Mouse (Mus musculus) embryo, embryonic 9.5 days (tissue): ENCODE data around the gene Padi2.
A peak's percentile ranks its signal among the peaks of the same experiment; 100 is the strongest.

ENCODE experiments used
- DNase-seq: peaks from one replicate; pipeline ENCODE4 v3.0.0-alpha.2; 2017; ENCODE audit errors: extremely low spot score

The Padi2 gene

DNA sequence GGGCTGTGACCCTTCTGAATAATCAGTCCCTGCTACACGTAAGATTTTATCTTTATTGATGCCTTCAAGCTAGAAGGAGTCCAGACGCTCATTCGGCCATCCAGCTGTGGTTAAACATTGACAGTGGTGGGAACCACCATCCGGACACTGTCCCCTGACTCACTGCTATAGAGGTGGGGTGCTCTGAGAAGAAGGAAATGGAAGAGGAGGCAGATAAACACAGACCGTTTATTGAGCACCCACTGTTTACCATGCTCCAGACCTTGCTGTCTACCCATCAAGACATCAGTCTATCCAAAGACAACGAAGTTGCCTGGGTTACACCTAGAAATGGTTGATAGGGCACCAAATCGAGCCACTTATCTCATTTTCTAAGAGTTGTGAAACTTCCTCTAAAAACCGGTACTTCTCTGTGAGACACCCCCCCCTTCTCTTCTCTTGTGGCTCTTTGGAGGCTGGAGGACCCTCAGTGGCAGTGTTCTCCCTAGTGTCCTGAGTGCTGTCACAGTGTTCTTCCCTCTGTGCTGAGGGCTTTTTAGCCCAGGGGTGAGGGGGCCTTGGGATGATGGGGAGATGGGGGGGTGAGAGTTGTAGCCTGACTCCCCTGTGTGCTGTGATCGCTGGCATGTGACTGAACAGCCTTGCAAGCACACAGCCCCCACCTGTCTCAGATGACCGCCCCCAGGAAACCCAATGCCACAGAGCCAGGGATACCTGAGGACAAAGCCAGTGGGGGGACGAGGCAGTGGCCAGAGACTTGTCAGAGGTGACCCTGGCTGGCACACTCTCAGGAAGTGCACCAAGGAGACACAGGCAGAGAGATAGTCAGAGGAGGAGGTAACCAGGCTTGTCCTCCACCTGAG, 14.1 kb downstream of the Padi2 start:
- DNase-seq, result no peak

DNA sequence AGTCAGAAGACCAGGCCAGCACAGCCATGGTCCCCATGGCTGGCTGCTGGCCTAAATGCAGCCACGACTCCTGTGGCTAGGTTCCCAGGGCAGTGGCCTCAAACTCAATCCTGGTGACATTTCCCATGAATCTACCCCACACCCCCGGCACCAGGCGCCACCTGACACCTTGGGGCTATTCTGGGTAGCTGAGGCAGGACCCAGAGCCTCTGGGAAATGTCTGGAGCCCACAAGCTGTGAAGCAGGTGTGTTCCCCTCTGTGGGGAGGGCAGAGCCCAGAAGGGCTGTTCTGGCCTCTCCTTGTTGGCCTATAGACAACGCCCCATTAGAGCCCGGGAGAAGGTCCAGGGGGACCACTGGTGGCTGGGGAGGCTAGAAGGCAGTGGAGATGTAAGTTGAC, 16.4 kb downstream of the Padi2 start:
- no peak for DNase-seq

DNA sequence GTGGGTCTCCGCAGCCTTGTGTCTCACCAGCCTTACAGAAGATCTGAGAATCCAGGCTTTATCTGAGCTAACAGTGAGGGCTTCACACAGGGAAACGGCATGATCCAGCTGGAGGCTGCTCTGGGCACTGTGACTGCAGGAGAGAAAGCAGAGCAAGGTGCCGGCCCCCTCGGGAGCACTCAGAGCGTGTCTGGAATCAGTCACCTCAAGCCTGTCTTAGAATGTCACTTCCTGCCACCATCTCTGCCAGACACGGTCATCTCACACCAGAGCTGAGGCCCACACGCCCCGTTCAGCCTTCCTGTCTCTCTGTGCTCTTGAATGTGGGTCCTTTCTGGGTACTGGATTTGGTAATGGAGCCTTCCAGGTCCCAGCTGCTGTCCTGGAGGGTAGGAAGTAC, 19.5 kb downstream of the Padi2 start:
- DNase-seq, result no peak

DNA sequence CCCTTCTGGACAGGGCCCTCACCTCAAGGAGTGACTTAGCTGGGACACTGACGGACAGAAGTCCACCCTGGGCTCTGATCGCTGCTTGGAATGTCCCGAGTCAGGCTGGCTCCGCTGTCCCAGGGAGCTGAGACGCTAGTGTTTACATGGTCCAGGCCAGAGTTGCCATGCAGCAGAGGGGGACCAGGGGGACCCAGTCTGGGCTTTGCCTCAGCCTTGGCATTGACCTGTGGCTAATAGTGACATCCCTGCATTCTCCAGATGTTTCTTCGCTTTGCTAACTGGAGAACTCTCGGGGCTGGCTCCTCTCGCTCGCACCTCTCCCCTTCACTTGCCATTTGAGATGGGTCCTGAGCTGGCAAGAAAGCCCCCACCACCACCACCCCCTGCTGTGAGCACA, 22.2 kb downstream of the Padi2 start:
- no peak for DNase-seq

DNA sequence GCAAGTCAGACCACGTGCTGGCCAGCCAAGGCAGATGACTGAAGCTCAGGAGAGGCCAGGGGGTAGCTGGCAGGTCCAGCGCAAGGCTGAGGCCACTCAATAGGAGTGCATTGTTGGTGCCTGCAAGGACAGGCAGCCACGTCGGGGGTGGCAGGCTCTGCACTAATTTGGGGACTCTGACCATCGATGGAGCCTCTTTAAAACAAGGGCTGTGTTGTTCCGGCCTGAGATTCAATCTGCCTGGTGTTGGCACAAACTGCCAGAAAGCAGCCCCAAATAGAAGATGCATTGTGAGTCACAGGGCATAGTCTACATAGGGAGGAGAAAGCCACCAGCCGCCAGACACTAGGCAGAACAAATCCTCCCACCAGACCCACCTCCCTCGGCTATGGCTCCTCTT, 23.6 kb downstream of the Padi2 start:
- DNase-seq, result no peak

DNA sequence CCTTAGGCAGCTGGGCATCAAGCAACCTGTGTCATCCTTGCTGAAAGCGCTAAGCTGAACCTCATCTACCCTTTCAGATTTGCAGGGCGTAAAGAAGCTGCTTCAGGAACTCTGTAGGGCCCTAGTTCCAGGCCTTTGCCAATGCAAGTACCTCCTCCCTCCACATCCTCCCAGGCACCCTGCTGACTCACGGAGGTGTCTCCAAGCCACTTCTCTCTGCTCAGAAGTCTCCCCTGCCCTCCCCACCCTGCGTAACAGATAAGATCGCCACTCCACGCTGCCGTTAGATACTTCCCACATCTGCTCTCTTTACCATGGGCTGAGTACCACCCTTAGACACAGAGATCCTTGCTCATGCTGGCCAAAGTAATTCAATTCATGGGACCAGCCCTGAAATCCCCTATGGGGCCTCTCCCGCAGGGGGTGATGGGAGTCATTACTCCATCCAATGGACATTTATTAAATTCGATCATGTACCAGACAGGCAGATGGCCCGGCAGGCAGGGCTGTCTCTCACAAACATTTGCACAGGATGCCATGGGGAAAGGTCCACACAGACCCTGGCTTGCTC, 24.8 kb downstream of the Padi2 start:
- no peak for DNase-seq

DNA sequence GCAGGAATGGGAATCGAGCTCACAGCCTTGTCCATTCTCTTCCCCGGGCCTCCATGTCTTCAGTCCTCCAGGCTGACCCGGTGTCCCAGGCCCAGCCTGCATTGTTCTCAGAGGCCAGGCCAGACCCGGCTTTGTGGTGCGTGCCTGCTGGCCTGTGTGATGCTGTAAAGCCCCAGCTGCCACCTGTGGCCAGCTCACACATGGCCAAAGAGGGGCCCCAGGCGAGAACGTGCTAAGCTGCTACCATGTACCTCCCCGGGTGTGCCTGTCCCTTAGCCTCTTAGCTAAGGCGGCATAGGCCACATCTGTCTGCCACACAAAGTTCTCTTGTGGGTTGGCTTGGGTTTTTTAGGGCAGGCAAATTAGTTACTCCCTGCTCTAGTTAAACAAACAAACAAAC, 29.5 kb downstream of the Padi2 start:
- no peak for DNase-seq

DNA sequence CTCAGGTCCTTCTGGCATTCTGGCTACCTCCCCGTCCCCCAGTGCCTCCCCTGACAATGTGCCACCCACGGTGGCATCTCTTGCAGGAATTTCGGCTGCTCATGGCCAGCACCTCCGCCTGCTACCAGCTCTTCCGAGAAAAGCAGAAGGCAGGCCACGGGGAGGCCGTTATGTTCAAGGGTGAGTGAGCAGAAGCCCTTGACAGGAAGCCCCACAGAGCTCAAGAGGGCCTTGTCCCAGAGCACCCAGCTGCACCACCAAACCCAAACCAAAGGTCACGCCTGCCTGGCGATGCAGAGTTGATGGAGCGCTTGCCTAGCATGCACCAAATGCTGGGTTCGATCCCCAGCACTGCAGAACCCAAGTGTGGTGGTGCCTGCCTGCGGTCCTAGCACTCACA, 38.2 kb downstream of the Padi2 start:
- DNase-seq, result no peak

DNA sequence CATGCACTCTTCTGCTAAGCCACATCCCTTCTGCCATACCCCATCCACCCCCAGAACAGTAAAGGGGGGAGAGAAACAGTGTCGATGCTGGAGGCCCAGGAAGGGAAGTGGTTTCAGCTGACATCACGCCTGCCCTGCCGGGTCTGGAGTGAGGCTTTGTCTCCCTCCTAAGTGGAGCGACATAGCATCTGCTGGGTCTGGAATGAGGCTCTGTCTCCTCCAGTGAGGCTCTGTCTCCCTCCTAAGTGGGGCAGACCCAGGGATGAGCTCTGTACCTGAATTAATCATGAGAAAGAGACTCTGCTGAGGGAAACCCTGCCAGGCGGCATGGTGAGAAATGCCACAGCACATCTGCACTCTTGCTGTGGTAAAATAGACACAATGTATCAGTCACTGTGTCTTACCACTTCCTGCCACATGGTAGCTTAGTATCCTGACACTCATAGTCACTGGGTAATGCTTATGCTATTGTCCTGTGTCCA, 38.9 kb downstream of the Padi2 start:
- no peak for DNase-seq

DNA sequence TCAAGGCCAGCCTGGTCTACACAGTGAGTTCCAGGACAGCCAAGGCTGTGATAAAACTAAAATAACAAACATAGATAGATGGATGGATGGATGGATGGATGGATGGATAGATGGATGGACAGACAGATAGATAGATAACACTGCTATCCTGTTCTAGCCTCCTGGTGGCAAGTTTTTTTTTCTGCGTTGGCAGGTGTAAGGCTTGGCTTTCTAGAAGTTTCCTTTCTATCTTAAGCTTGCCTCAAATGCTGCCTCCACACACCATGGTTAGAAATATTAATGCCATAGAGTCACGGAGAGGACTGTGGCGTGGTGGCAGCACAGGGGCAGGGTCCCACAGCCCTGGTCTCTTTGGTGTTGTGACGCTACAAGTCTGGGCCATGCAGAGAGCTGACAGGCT, 39.4 kb downstream of the Padi2 start:
- no peak for DNase-seq

DNA sequence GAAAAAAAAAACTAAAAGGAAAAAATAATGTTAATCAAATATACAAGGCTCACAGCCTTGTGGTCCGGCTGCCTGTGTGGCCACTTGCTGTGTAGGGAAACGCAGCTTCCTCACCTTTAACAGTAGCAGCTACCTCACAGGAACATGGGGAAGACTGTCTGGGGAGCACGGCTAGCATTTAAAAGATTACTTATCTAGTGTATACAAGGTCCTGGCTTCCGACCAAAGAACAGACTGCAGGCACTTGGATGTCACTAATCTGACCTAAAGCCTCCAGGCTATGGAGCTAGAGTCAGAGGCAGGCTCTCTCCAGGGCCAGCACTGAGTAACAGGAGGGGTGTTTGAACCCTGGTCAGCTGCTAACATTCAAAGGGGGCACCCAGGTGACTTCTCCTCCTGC, 39.9 kb downstream of the Padi2 start:
- DNase-seq, result no peak

DNA sequence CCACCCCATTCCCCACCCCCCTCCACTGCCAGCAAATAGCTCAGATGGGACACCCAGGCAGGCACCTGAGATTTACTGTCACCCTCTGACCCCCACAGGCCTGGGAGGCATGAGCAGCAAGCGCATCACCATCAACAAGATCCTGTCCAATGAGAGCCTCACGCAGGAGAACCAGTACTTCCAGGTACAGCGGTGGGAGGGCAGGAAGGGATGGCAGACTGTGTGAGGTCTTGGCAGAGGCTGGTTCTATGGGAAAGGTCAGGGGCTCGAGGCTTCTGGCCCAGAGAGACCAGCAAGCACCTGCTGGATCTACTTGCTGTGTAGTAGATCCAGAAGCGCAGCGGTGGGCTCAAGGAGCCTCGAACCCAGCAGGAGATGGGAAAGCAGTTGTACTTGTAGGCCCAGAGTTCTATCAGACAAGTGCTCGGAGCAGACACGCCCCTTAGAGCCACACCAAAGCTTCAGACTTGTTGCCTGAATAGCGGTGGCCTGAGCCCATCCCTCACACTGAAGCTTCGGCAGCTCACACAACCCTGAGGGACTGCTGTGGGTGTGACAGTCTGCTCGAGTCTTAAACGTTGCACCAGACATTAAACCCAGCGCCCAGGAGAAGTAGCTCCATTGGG, 40.5 kb downstream of the Padi2 start:
- DNase-seq, result no peak

DNA sequence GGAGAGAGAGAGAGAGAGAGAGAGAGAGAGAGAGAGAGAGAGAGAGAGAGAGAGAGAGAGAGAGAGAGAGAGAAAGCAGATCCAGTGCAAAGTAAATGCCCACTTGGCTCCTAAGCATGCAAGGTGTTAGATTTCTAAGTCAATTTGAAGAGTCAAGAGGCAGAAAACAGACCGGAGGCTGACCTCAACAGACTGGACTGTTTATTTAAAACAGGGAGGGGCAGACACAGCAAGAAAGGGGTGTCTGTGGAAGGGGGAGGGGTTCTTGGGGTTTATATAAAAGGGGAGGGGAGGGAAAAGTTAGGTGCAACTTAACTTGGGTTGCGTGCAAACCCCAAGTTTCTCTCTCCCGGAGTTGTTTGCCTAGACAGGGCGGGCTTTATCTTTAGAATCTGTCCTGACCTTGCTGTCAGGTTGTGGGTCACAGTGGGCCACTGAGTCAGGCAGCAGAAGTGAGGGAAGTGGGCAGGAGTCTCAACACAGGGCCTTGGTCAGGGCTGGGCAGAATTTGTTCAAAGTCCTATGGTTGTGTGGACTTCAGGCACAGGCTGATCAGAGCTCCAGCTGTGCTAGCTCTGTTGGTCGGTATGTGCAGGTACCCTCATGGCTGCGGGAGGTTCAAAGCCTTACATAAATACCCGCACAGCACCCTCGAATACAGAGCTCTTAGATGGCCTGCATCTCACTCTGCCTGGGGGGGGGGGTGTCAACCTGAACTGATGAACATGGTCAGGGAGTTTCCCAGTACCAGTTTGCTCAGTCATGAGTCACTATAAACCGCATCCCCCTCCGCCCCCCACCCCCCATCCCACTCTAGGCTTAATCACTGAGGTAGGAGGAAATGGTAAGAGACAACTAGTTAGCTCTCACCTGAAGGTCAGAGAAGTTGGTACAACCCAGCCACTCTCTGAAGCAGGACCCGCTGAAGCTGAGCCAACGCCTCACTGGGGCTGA, 41.6 kb downstream of the Padi2 start:
- DNase-seq, result no peak

DNA sequence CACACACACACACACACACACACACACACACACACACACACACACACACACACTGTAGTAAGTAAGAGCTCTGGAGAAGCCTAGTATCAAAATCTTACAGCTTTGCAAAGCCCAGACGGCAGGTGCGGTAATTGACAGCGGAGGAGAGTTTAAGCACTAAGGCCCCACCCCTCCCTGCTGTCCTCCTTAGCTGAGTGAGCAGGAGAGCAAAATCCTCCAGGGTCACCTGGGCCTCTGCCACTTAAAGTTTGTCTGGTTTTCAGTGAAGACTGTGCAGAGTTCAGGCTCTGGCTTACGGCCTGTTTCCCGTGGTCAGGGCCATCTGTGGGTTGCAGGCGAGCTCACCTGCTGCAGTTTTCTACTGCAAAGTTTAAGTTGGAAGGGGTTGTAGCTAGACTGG, 42.3 kb downstream of the Padi2 start:
- no peak for DNase-seq

DNA sequence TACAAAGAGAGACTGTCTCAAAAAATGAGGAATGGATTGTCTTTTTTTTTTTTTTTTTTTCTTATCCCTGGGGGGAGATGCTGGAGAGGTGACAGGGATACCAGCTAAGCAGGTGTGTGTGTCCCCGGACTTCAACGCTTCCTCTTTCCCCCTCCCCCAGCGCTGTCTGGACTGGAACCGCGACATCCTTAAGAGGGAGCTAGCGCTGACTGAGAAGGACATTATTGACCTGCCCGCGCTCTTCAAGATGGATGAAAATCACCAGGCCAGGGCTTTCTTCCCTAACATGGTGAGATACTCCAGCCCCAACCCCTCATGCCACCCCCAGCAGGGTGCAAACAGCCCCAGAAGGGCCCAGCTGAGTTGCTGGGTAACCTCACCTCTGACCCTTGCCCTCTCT, 42.9 kb downstream of the Padi2 start:
- DNase-seq, result no peak

DNA sequence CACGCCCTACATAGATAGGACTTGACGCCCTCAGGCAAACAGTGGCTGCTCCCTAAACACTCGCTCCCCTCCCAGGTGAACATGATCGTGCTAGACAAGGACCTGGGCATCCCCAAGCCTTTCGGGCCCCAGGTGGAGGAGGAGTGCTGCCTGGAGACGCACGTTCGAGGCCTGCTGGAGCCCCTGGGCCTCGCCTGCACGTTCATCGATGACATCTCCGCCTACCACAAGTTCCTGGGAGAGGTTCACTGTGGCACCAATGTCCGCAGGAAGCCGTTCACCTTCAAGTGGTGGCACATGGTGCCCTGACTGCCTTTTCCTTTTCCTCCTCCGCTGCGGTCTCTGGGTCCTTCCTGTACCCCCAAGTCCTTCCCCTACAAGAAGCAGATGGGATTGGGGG, 43.5 kb downstream of the Padi2 start:
- DNase-seq, result no peak

DNA sequence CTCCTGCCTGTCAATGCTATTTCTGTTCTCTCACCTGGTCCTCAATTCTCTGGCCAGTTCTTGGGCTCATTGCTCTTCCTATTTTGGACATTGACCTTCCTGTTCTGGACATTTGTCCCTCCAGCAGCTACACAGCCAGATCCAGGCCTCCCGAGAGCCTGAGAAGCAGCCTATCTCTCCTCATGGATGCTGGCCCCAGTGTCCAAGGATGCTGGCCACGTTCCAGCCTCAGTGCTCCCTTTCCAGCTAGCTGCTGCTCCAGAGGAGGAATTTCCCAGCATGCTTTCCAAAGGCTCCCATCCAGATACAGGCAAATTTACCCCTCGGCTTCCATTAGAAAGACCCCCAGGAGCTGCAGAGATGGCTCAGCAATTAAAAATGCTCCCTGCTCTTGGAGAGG, 44.4 kb downstream of the Padi2 start:
- no peak for DNase-seq

DNA sequence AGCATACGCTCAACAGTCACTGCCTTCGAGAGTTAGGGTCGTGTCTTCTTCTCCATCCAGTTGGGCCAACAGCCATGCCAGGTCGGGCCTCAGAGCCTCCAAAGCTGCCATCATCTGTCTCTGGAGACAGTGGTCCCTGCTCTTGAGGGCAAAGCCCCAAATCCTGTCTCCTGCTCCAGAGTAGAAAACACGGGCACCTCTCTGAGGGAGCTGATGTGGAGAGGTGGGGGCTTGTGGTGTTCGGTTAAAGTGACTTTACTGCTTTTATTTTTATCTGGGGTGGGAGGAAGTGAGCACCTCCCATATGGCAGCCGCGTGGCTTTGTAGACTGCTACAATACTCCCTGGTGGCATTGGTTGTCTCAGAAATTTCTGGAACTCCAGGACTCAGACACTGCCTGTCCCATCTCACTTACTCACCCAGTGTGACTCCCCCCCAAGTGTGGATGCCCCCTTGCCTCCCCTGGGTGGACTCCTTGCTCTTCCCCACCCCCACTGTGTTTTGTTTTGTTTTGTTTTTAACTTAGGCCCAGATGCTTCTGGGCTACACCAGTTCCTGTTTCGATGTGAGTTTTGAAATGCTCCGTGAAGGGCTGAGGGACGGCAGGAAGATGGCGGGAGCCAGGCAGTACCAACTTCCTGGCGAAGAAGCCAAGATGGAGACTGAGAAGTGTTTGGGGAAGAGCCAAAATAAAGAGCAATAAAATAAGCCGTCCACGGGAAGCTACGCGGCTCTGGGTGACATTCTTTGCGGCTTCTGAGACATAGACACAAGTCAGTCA, 45.9 kb downstream of the Padi2 start:
- DNase-seq, result no peak

DNA sequence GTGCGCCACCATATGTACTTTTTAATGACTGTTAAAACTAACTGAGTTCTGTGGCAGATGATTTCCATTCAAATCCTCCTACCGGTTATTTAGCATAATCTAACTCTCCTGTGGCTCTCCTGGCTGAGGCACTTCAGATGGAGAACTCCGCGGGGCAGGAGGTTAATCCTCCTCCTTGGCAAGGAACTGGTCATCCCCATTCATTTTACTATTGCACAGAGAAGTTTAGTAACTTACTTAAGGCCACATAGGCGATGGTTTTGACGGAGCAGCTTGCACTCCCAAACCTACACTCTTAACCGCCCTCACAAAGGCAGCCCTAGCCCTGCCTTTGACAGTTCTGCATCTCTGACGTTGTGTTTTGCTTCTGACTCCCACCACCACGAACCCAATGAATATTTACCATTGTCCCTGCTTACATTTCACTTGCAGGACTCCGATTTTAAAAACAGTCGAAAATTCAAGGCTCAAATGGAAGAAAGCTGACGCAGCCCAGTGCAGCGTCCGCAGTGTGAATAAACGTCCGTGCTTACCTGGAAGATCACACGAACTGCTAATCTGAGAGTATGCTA, 51.1 kb downstream of the Padi2 start:
- no peak for DNase-seq

DNA sequence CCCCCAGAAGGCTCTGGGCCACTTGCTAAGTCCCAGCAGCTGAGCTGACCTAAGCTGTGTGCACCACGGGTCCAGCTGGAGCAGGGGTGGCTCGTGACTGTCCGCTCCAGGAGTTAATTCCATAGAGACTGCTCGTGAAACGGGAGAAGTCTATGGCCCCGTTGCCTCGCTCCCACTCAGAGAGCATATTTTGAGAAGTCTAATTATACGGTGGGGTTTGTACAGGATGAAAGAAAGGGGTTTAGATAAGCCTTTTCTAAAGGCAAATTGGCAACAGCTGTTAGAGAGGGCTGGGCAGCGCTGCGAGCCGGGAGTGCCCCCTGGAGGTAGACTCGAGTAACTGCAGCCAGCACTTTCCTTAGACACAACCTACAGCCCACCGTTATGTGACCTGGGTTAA, 51.6 kb downstream of the Padi2 start:
- DNase-seq, result peak; percentile 84

DNA sequence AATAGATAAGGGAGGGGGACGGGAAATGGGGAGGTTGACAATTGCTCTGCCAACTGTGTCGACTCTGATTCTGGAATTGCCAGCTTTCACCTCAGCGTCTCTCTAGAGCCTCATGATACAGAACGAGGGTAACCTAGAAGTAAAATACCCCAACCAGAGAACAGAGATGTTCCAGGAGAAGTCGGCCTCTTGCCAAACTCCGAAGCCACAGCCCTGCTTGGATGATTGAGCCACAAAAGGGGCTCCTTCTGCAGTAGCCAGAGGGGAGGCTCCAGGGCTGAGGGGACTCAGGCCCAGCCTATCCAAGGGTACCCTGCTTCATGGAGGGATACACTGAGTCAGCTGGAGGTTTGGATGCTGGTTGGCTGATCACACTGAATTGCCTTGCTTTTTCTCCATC, 52.2 kb downstream of the Padi2 start:
- DNase-seq, result no peak
